Mouse (Mus musculus): Measurements from ENCODE around the gene Trim67. TPM values are rescaled to one million over a fixed set of nuclear protein-coding genes. Genes with fewer than 3 reads are reported as not detected.

Trim67 gene
- total RNA-seq, 1 experiment = 0.40 TPM

DNA sequence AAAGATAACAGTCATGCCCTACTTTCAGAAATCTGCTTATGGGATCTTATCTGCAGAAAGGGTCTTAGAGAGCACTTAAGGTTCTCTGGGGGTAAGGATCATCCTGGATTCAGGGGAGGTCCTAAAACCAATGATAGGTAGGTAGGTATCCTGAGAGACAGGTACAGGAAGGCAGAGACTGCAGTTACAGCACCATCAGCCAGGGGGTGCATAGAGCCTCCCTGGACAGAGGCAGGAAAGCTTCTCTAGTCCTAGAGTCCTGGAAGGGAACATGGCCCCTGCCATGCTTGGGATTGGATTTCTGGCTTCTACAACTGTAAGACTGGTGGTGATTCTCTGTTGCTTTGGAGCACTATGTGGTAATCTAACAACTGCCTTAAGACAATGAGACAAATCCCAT, 66.6 kb downstream of the Trim67 start:
- no peak for TF ChIP-seq ZNF384 (IDR thresholded peaks at IDR 0.05; ENCODE audit: low read depth, low read length)
- no peak for TF ChIP-seq ZC3H11A (IDR thresholded peaks at IDR 0.05; ENCODE audit: borderline replicate concordance, low read depth, low read length)
- H3K9me3 ChIP-seq (ENCODE audit: control insufficient read depth, insufficient read depth, low read depth, low read length) = no peaks in the 10 kb centered on the region
- DNase-seq (ENCODE audit: low read depth, low spot score) = peak; percentile 36
- in situ Hi-C loops (cut with MboI; ENCODE audit: low sequenced_read_pairs in 2 of 2, unreplicated experiment in 2 of 2) = no loop called here
- peaks cover 30% of the 10 kb centered on the region for H3K36me3 ChIP-seq (ENCODE audit: control insufficient read depth, insufficient read depth, low read length, poor library complexity, severe bottlenecking)
- no peak overlapping the region for H3K9ac ChIP-seq (ENCODE audit: insufficient read depth, low read depth, low read length, poor library complexity, severe bottlenecking)
- H3K4me3 ChIP-seq (ENCODE audit: insufficient read depth in 1 of 2, low read depth in 1 of 2, low read length in 2 of 2, poor library complexity in 1 of 2, severe bottlenecking in 1 of 2) = no peak overlapping the region
- H3K4me1 ChIP-seq (ENCODE audit: control insufficient read depth in 2 of 2, insufficient read depth in 2 of 2, low read length in 2 of 2, poor library complexity in 1 of 2) = peaks cover 0 to 5% of the 10 kb centered on the region in 2 experiments; a peak in 1 of 4 replicates
- no peak overlapping the region for H3K27ac ChIP-seq (ENCODE audit: insufficient read depth, low read depth, low read length, poor library complexity, severe bottlenecking)

- no peak for DNase-seq (ENCODE audit: low read depth, low spot score)
- Histone ChIP-seq H3K4me1 (ENCODE audit: control insufficient read depth in 2 of 2, insufficient read depth in 2 of 2, low read length in 2 of 2, poor library complexity in 1 of 2) (peaks cover 0 to 5% of the 10 kb centered on the region in 2 experiments; a peak in 1 of 4 replicates), H3K9ac (ENCODE audit: insufficient read depth, low read depth, low read length, poor library complexity, severe bottlenecking) (no peak overlapping the region), H3K9me3 (ENCODE audit: control insufficient read depth, insufficient read depth, low read depth, low read length) (no peaks in the 10 kb centered on the region), H3K4me3 (ENCODE audit: insufficient read depth in 1 of 2, low read depth in 1 of 2, low read length in 2 of 2, poor library complexity in 1 of 2, severe bottlenecking in 1 of 2) (no peak overlapping the region), H3K36me3 (ENCODE audit: control insufficient read depth, insufficient read depth, low read length, poor library complexity, severe bottlenecking) (peaks cover 27% of the 10 kb centered on the region), H3K27ac (ENCODE audit: insufficient read depth, low read depth, low read length, poor library complexity, severe bottlenecking) (no peak overlapping the region)
- in situ Hi-C loops (cut with MboI; ENCODE audit: low sequenced_read_pairs in 2 of 2, unreplicated experiment in 2 of 2) = no loop called here
- no peak for TF ChIP-seq CHD2 (IDR thresholded peaks at IDR 0.05; ENCODE audit: low read depth, low read length)
- TF ChIP-seq ZC3H11A (IDR thresholded peaks at IDR 0.05; ENCODE audit: borderline replicate concordance, low read depth, low read length) = no peak
- TF ChIP-seq MAFK (IDR thresholded peaks at IDR 0.05; ENCODE audit: insufficient read depth, low read depth, low read length) = no peak
These were observed 67.3 kb downstream of the Trim67 start for GRCm38 (mm10) chr8:124860188-124860587.

DNA sequence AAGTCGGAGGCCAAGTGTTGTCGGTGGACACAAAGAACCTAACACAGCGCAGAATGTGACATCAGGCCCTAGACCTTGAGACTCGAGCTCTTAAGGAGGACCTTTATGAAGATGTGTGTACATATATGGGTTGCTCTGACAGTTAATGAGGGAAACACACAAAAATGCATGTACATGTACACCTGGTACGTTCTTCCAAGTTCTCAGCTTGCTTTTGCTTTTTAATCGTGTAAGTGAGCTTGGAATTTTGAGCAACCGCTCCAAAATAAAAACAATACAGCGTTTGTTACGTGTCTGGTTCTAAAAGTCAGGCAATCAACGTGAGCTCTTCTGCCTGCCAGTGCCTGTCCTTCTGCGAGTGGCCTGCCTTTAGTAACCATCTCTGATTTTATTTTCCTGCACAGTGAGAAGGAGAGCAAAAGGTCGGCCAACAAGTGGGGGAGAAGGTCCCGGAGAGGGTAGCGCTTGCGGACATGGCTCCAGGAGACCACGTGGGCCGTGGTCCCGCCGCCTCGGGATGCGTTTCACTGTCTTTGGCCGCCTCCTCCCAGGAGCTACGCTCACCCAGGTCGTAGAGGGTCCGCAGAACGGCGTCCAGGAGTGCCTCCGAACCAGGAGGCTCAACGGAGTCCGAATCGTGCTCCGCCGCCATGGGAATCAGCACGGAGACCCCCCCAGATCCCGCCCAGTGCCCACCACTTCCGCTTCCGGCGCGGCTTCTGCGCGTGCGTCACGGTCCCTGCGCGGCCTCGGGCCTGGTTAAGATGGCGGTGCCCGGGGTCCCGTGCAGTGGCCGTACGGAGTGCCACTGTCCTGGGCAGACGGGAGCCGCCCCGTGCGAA, 69.7 kb downstream of the Trim67 start, which contains the start of the genes Gnpat and 2810004N23Rik:
Gene Gnpat (plus strand): TSS at position 713 of the 842 bp plus-strand sequence.
Gene 2810004N23Rik (minus strand): TSS at position 800 of the 842 bp plus-strand sequence.
- Histone ChIP-seq H3K27ac (ENCODE audit: insufficient read depth, low read depth, low read length, poor library complexity, severe bottlenecking) (peak within 1 kb of the TSS; percentile 61), H3K4me3 (ENCODE audit: insufficient read depth in 1 of 2, low read depth in 1 of 2, low read length in 2 of 2, poor library complexity in 1 of 2, severe bottlenecking in 1 of 2) (peak within 1 kb of the TSS; percentile 78 to 98), H3K9ac (ENCODE audit: insufficient read depth, low read depth, low read length, poor library complexity, severe bottlenecking) (peak within 1 kb of the TSS; percentile 95), H3K9me3 (ENCODE audit: control insufficient read depth, insufficient read depth, low read depth, low read length) (no peaks in the 10 kb centered on the region), H3K36me3 (ENCODE audit: control insufficient read depth, insufficient read depth, low read length, poor library complexity, severe bottlenecking) (peaks cover 23% of the 10 kb centered on the region), H3K4me1 (ENCODE audit: control insufficient read depth in 2 of 2, insufficient read depth in 2 of 2, low read length in 2 of 2, poor library complexity in 1 of 2) (peaks cover 0 to 9% of the 10 kb centered on the region in 2 experiments; a peak in 1 of 4 replicates)
- in situ Hi-C loops (cut with MboI; ENCODE audit: low sequenced_read_pairs in 2 of 2, unreplicated experiment in 2 of 2) = no loop called here
- TF ChIP-seq MAFK (IDR thresholded peaks at IDR 0.05; ENCODE audit: insufficient read depth, low read depth, low read length) (no peak), HCFC1 (IDR thresholded peaks at IDR 0.05; ENCODE audit: borderline replicate concordance, insufficient read depth, low read length) (peak; percentile 73)
- DNase-seq (ENCODE audit: low read depth, low spot score) = peak; percentile 72

GRCm38 (mm10) chr8:124863163-124863677, 70.3 kb downstream of the Trim67 start:
- in situ Hi-C loops (cut with MboI; ENCODE audit: low sequenced_read_pairs in 2 of 2, unreplicated experiment in 2 of 2) = no loop called here
- peaks cover 0 to 9% of the 10 kb centered on the region in 2 experiments; a peak in 1 of 4 replicates for H3K4me1 ChIP-seq (ENCODE audit: control insufficient read depth in 2 of 2, insufficient read depth in 2 of 2, low read length in 2 of 2, poor library complexity in 1 of 2)
- peak overlapping the region; percentile 37 for H3K27ac ChIP-seq (ENCODE audit: insufficient read depth, low read depth, low read length, poor library complexity, severe bottlenecking)
- peaks cover 23% of the 10 kb centered on the region for H3K36me3 ChIP-seq (ENCODE audit: control insufficient read depth, insufficient read depth, low read length, poor library complexity, severe bottlenecking)
- H3K4me3 ChIP-seq (ENCODE audit: insufficient read depth in 1 of 2, low read depth in 1 of 2, low read length in 2 of 2, poor library complexity in 1 of 2, severe bottlenecking in 1 of 2) = peak overlapping the region; percentile 78 to 98
- no peak for TF ChIP-seq MAFK (IDR thresholded peaks at IDR 0.05; ENCODE audit: insufficient read depth, low read depth, low read length)
- TF ChIP-seq HCFC1 (IDR thresholded peaks at IDR 0.05; ENCODE audit: borderline replicate concordance, insufficient read depth, low read length) = no peak
- no peak for TF ChIP-seq CHD2 (IDR thresholded peaks at IDR 0.05; ENCODE audit: low read depth, low read length)
- no peak for TF ChIP-seq ZC3H11A (IDR thresholded peaks at IDR 0.05; ENCODE audit: borderline replicate concordance, low read depth, low read length)
- no peak for TF ChIP-seq ZNF384 (IDR thresholded peaks at IDR 0.05; ENCODE audit: low read depth, low read length)
- peak overlapping the region; percentile 95 for H3K9ac ChIP-seq (ENCODE audit: insufficient read depth, low read depth, low read length, poor library complexity, severe bottlenecking)
- H3K9me3 ChIP-seq (ENCODE audit: control insufficient read depth, insufficient read depth, low read depth, low read length) = no peaks in the 10 kb centered on the region
- DNase-seq (ENCODE audit: low read depth, low spot score) = peak; percentile 22

Data from ES-E14 (cell line).